Mouse (Mus musculus): ENCODE data around the gene Slc39a13. TPM values are rescaled to one million over a fixed set of nuclear protein-coding genes. Genes with fewer than 3 reads are reported as not detected.
"Not testable (repeated sequence)": the region's sequence is repeated elsewhere in the genome, so short reads cannot be mapped to it uniquely, and the experiment has no call there.

The Slc39a13 gene
- total RNA-seq, 2 experiments from 2014 or later, result 33.7 to 37.3 TPM

GRCm38 (mm10) chr2:91053934-91054382 is 16.3 kb downstream of the Slc39a13 start, which contains the start of gene Psmc3:
TSS of gene Psmc3 (plus strand) at chr2:91054009.
- no peak for TF ChIP-seq CTCF (conservative IDR thresholded peaks at IDR 0.05)
- H3K4me3 ChIP-seq, result peak within 1 kb of the TSS; percentile 66
- H3K27ac ChIP-seq, result peak within 1 kb of the TSS; percentile 99
- DNase-seq (ENCODE audit: low spot score in 2 of 2), result peak; percentile 97 to 98

GRCm38 (mm10) chr2:91053181-91053933 is 16.9 kb downstream of the Slc39a13 start:
- no peak for TF ChIP-seq CTCF (conservative IDR thresholded peaks at IDR 0.05)

GRCm38 (mm10) chr2:91052752-91053151 is 17.5 kb downstream of the Slc39a13 start:
- TF ChIP-seq CTCF (conservative IDR thresholded peaks at IDR 0.05), result peak; percentile 47
- no peak for DNase-seq (ENCODE audit: low spot score in 2 of 2)
- Histone ChIP-seq H3K4me3 (no peak overlapping the region), H3K27ac (no peak overlapping the region)

More at GRCm38 (mm10) chr2:91053181-91053933, 16.9 kb downstream of the Slc39a13 start:
- DNase-seq (ENCODE audit: low spot score in 2 of 2), result no peak
- Histone ChIP-seq H3K4me3 (peak overlapping the region; percentile 66), H3K27ac (peak overlapping the region; percentile 99)

- Histone ChIP-seq H3K4me3 (no peak overlapping the region), H3K27ac (peak overlapping the region; percentile 28; the same call in 1 of the 2 replicates)
- no peak for TF ChIP-seq CTCF (conservative IDR thresholded peaks at IDR 0.05)
- no peak for DNase-seq (ENCODE audit: low spot score in 2 of 2)
Measured at GRCm38 (mm10) chr2:91051917-91052316, 18.3 kb downstream of the Slc39a13 start.

- DNase-seq (ENCODE audit: low spot score in 2 of 2), result no peak
- TF ChIP-seq CTCF (conservative IDR thresholded peaks at IDR 0.05), result no peak
- Histone ChIP-seq H3K27ac (no peak overlapping the region), H3K4me3 (no peak overlapping the region)
Measured at GRCm38 (mm10) chr2:91047359-91047758, 22.9 kb downstream of the Slc39a13 start.

GRCm38 (mm10) chr2:91045805-91046204 is 24.4 kb downstream of the Slc39a13 start:
- DNase-seq (ENCODE audit: low spot score in 2 of 2); H3K27ac ChIP-seq; H3K4me3 ChIP-seq: not testable (repeated sequence)

- H3K4me3 ChIP-seq, result no peak overlapping the region
- no peak for DNase-seq (ENCODE audit: low spot score in 2 of 2)
- H3K27ac ChIP-seq, result no peak overlapping the region
- TF ChIP-seq CTCF (conservative IDR thresholded peaks at IDR 0.05), result no peak
Measured at GRCm38 (mm10) chr2:91044727-91045126, 25.5 kb downstream of the Slc39a13 start.

GRCm38 (mm10) chr2:91042651-91043398 is 27.4 kb downstream of the Slc39a13 start:
- H3K27ac ChIP-seq, result no peak overlapping the region
- DNase-seq (ENCODE audit: low spot score in 2 of 2), result no peak
- H3K4me3 ChIP-seq, result no peak overlapping the region
- TF ChIP-seq CTCF (conservative IDR thresholded peaks at IDR 0.05), result no peak

- H3K27ac ChIP-seq, result no peak overlapping the region
Measured at GRCm38 (mm10) chr2:91041786-91042185, 28.4 kb downstream of the Slc39a13 start.

GRCm38 (mm10) chr2:91035385-91035784 is 34.8 kb downstream of the Slc39a13 start, which contains the start of gene Rapsn:
TSS of gene Rapsn (plus strand) at chr2:91035620.
- no peak for TF ChIP-seq CTCF (conservative IDR thresholded peaks at IDR 0.05)
- Histone ChIP-seq H3K27ac (no peak within 1 kb of the TSS), H3K4me3 (no peak within 1 kb of the TSS)
- no peak for DNase-seq (ENCODE audit: low spot score in 2 of 2)

More at GRCm38 (mm10) chr2:91041786-91042185, 28.4 kb downstream of the Slc39a13 start:
- DNase-seq (ENCODE audit: low spot score in 2 of 2), result no peak
- TF ChIP-seq CTCF (conservative IDR thresholded peaks at IDR 0.05), result no peak
- no peak overlapping the region for H3K4me3 ChIP-seq

GRCm38 (mm10) chr2:91033000-91033399 is 37.2 kb downstream of the Slc39a13 start:
- Histone ChIP-seq H3K4me3 (no peak overlapping the region), H3K27ac (no peak overlapping the region)
- TF ChIP-seq CTCF (conservative IDR thresholded peaks at IDR 0.05), result peak; percentile 65
- no peak for DNase-seq (ENCODE audit: low spot score in 2 of 2)

GRCm38 (mm10) chr2:91031216-91031615 is 39.0 kb downstream of the Slc39a13 start:
- Histone ChIP-seq H3K4me3 (no peak overlapping the region), H3K27ac (no peak overlapping the region)
- no peak for TF ChIP-seq CTCF (conservative IDR thresholded peaks at IDR 0.05)
- DNase-seq (ENCODE audit: low spot score in 2 of 2), result no peak
